Mouse (Mus musculus) CD8-positive naive resting alpha-beta T cell, adult 2 months (primary cell): Measurements from ENCODE around the gene Fam170b.

Source experiments
- DNase-seq, 2 experiments: peaks; one replicate each; pipeline ENCODE4 v3.0.0; 2022; ENCODE audit warnings: low read depth in 2 of 2, low spot score in 2 of 2

Fam170b gene

GRCm38 (mm10) chr14:32827165-32827564, 6.6 kb upstream of the Fam170b start:
- no peak for DNase-seq

GRCm38 (mm10) chr14:32827994-32828650, 5.6 kb upstream of the Fam170b start:
- no peak for DNase-seq

GRCm38 (mm10) chr14:32835181-32835580, 1.4 kb downstream of the Fam170b start:
- DNase-seq, result no peak

- no peak for DNase-seq
Measured at GRCm38 (mm10) chr14:32835596-32835995, 1.8 kb downstream of the Fam170b start.

GRCm38 (mm10) chr14:32836191-32836590, 2.4 kb downstream of the Fam170b start:
- DNase-seq, result no peak

- no peak for DNase-seq
Measured at GRCm38 (mm10) chr14:32842052-32842451, 8.3 kb downstream of the Fam170b start.

GRCm38 (mm10) chr14:32854059-32854458, 20.3 kb downstream of the Fam170b start:
- no peak for DNase-seq

- DNase-seq, result no peak
Measured at GRCm38 (mm10) chr14:32856246-32856645, 22.5 kb downstream of the Fam170b start.

GRCm38 (mm10) chr14:32856681-32857328, 23.0 kb downstream of the Fam170b start, which contains the start of gene Vstm4:
Vstm4 (plus strand) TSS chr14:32856756.
- DNase-seq, result no peak

GRCm38 (mm10) chr14:32858361-32858760, 24.6 kb downstream of the Fam170b start:
- DNase-seq, result no peak

- DNase-seq, result no peak
Measured at GRCm38 (mm10) chr14:32858941-32859510, 25.3 kb downstream of the Fam170b start.

- DNase-seq, result no peak
Measured at GRCm38 (mm10) chr14:32859831-32860569, 26.2 kb downstream of the Fam170b start.

GRCm38 (mm10) chr14:32861149-32861581, 27.4 kb downstream of the Fam170b start:
- no peak for DNase-seq

GRCm38 (mm10) chr14:32861656-32862055, 27.9 kb downstream of the Fam170b start:
- no peak for DNase-seq

- no peak for DNase-seq
Measured at GRCm38 (mm10) chr14:32865331-32865730, 31.6 kb downstream of the Fam170b start.

GRCm38 (mm10) chr14:32871963-32872362, 38.2 kb downstream of the Fam170b start:
- DNase-seq, result no peak

- DNase-seq, result no peak
Measured at GRCm38 (mm10) chr14:32877549-32877948, 43.8 kb downstream of the Fam170b start.

- DNase-seq, result no peak
Measured at GRCm38 (mm10) chr14:32880332-32880731, 46.6 kb downstream of the Fam170b start.

GRCm38 (mm10) chr14:32881693-32882092, 47.9 kb downstream of the Fam170b start:
- no peak for DNase-seq
